Mouse (Mus musculus) CH12.LX (cell line): ENCODE data around the gene Ddost. TPM values are rescaled to one million over a fixed set of nuclear protein-coding genes. Genes with fewer than 3 reads are reported as not detected.
A peak's percentile ranks its signal among the peaks of the same experiment; 100 is the strongest.
"Not testable (repeated sequence)": the region's sequence is repeated elsewhere in the genome, so short reads cannot be mapped to it uniquely, and the experiment has no call there.

Experiments
- DNase-seq: peaks from one replicate; pipeline ENCODE4 v3.0.0-alpha.2; 2013; ENCODE audit errors: extremely low read depth
- H3K27ac ChIP-seq: 2 replicates; pipeline ENCODE4 v1.5.1; 2012; ENCODE audit warnings: low read depth, mild to moderate bottlenecking, control low read depth, moderate library complexity; ENCODE audit not compliant: insufficient read depth
- H3K27me3 ChIP-seq: replicated peaks from 2 replicates; pipeline ENCODE3; 2012; ENCODE audit warnings: inconsistent platforms
- H3K36me3 ChIP-seq, 2 experiments: replicated peaks in 1 of 2; 2 replicates each; pipeline versions ENCODE3 to v1.6.1; 2012; ENCODE audit warnings: inconsistent platforms in 1 of 2, low read length in 1 of 2, mild to moderate bottlenecking in 1 of 2, mixed read lengths in 1 of 2, moderate library complexity in 1 of 2; ENCODE audit not compliant: control insufficient read depth in 1 of 2, insufficient read depth in 1 of 2
- H3K4me1 ChIP-seq, 2 experiments: 2 replicates each; pipeline ENCODE4 v1.6.1; 2012; ENCODE audit warnings: inconsistent platforms in 1 of 2, moderate library complexity in 1 of 2; ENCODE audit not compliant: insufficient read depth in 2 of 2, control insufficient read depth in 1 of 2
- H3K4me2 ChIP-seq: 2 replicates; pipeline ENCODE4 v1.6.1; 2012; ENCODE audit warnings: low read depth, mild to moderate bottlenecking, control low read depth; ENCODE audit not compliant: poor library complexity, insufficient read depth, severe bottlenecking
- H3K4me3 ChIP-seq, 3 experiments: fragments of 150-350 bp in 1 of 3; sonication (generic) in 1 of 3; replicated peaks in 1 of 3; 2 replicates each; pipeline versions ENCODE3 to v1.5.1; 2011 to 2012; ENCODE audit warnings: low read depth in 2 of 3, low read length in 2 of 3, mild to moderate bottlenecking in 2 of 3, moderate library complexity in 2 of 3, control low read depth in 1 of 3, improper control_type of control experiment in 1 of 3, inconsistent platforms in 1 of 3, mixed read lengths in 1 of 3; ENCODE audit not compliant: poor library complexity in 1 of 3
- H3K79me2 ChIP-seq: replicated peaks from 2 replicates; pipeline ENCODE4 v1.6.1; 2012; ENCODE audit warnings: mild to moderate bottlenecking, moderate library complexity; ENCODE audit not compliant: control insufficient read depth, poor library complexity, insufficient read depth, severe bottlenecking; ENCODE audit errors: extremely low read depth
- H3K9ac ChIP-seq: 2 replicates; pipeline ENCODE4 v1.6.1; 2012; ENCODE audit warnings: low read depth, mild to moderate bottlenecking, control low read depth, moderate library complexity; ENCODE audit not compliant: insufficient read depth
- H3K9me3 ChIP-seq: replicated peaks from 2 replicates; pipeline ENCODE3; 2012; ENCODE audit warnings: low read length, inconsistent platforms, mixed read lengths
- BHLHE40 ChIP-seq: IDR thresholded peaks from 2 replicates; pipeline ENCODE4 v1.6.1; 2011; ENCODE audit warnings: mild to moderate bottlenecking, low read depth, low read length, improper control_type of control experiment
- CHD2 ChIP-seq: IDR thresholded peaks from 2 replicates; pipeline ENCODE4 v1.6.1; 2011; ENCODE audit warnings: low read length, improper control_type of control experiment
- CTCF ChIP-seq, 2 experiments: IDR thresholded peaks in 1 of 2; conservative IDR thresholded peaks in 1 of 2; 2 replicates each; pipeline ENCODE4 v1.5.1; 2011 to 2012; ENCODE audit warnings: low read depth in 2 of 2, low read length in 2 of 2, improper control_type of control experiment in 1 of 2, inconsistent platforms in 1 of 2, mild to moderate bottlenecking in 1 of 2, moderate library complexity in 1 of 2
- E2F4 ChIP-seq: IDR thresholded peaks from 2 replicates; pipeline ENCODE4 v1.6.1; 2011; ENCODE audit warnings: low read depth, low read length, improper control_type of control experiment; ENCODE audit not compliant: insufficient replicate concordance
- EP300 ChIP-seq: IDR thresholded peaks from 2 replicates; pipeline ENCODE4 v1.6.1; 2011; ENCODE audit warnings: low read length, improper control_type of control experiment
- ETS1 ChIP-seq: conservative IDR thresholded peaks from 2 replicates; pipeline ENCODE4 v1.6.1; 2012; ENCODE audit warnings: low read depth, mild to moderate bottlenecking, inconsistent platforms, low read length, improper control_type of control experiment, moderate library complexity
- GABPA ChIP-seq: IDR thresholded peaks from 2 replicates; pipeline ENCODE4 v1.6.1; 2012; ENCODE audit warnings: low read depth, low read length, improper control_type of control experiment, inconsistent platforms; ENCODE audit not compliant: insufficient replicate concordance
- HCFC1 ChIP-seq: IDR thresholded peaks from 2 replicates; pipeline ENCODE4 v1.6.1; 2012; ENCODE audit warnings: low read depth, mild to moderate bottlenecking, inconsistent platforms, low read length, improper control_type of control experiment
- JUND ChIP-seq: conservative IDR thresholded peaks from 2 replicates; pipeline ENCODE4 v1.6.1; 2011; ENCODE audit warnings: low read depth, low read length, improper control_type of control experiment
- MAFK ChIP-seq: IDR thresholded peaks from 2 replicates; pipeline ENCODE4 v1.6.1; 2011; ENCODE audit warnings: low read length, improper control_type of control experiment; ENCODE audit not compliant: insufficient replicate concordance
- MAX ChIP-seq: IDR thresholded peaks from 2 replicates; pipeline ENCODE4 v1.6.1; 2011; ENCODE audit warnings: low read length, improper control_type of control experiment
- MAZ ChIP-seq: IDR thresholded peaks from 2 replicates; pipeline ENCODE4 v1.6.1; 2012; ENCODE audit warnings: low read depth, mild to moderate bottlenecking, inconsistent platforms, low read length, improper control_type of control experiment, moderate library complexity
- MEF2A ChIP-seq: IDR thresholded peaks from 2 replicates; pipeline ENCODE4 v1.6.1; 2014; ENCODE audit warnings: low read depth, mild to moderate bottlenecking, inconsistent platforms, low read length, improper control_type of control experiment, borderline replicate concordance
- MYC ChIP-seq: IDR thresholded peaks from 2 replicates; pipeline ENCODE4 v1.6.1; 2011; ENCODE audit warnings: low read depth, mild to moderate bottlenecking, improper control_type of control experiment, low read length
- NRF1 ChIP-seq: IDR thresholded peaks from 2 replicates; pipeline ENCODE4 v1.6.1; 2014; ENCODE audit warnings: low read depth, mild to moderate bottlenecking, inconsistent platforms, low read length, improper control_type of control experiment, moderate library complexity
- POLR2A ChIP-seq: IDR thresholded peaks from 2 replicates; pipeline ENCODE4 v1.6.1; 2011; ENCODE audit warnings: low read depth, mild to moderate bottlenecking, improper control_type of control experiment, low read length
- SMC3 ChIP-seq: IDR thresholded peaks from 2 replicates; pipeline ENCODE4 v1.6.1; 2011; ENCODE audit warnings: low read depth, low read length, improper control_type of control experiment
- UBTF ChIP-seq: IDR thresholded peaks from 2 replicates; pipeline ENCODE4 v1.6.1; 2012; ENCODE audit warnings: low read depth, mild to moderate bottlenecking, inconsistent platforms, low read length, improper control_type of control experiment, moderate library complexity
- USF1 ChIP-seq: IDR thresholded peaks from 2 replicates; pipeline ENCODE4 v1.6.1; 2014; ENCODE audit warnings: low read depth, mild to moderate bottlenecking, inconsistent platforms, low read length, improper control_type of control experiment
- ZC3H11A ChIP-seq: IDR thresholded peaks from 2 replicates; pipeline ENCODE4 v1.6.1; 2012; ENCODE audit warnings: low read depth, mild to moderate bottlenecking, inconsistent platforms, low read length, improper control_type of control experiment
- ZKSCAN1 ChIP-seq: IDR thresholded peaks from 2 replicates; pipeline ENCODE4 v1.6.1; 2012; ENCODE audit warnings: low read depth, inconsistent platforms, low read length, improper control_type of control experiment, borderline replicate concordance
- ZMIZ1 ChIP-seq: IDR thresholded peaks from 2 replicates; pipeline ENCODE4 v1.6.1; 2012; ENCODE audit warnings: low read depth, mild to moderate bottlenecking, inconsistent platforms, low read length, improper control_type of control experiment
- dilution Hi-C: fragments of 300-500 bp; cut with MboI; formaldehyde crosslinking; loops from 2 replicates; pipeline ENCODE4 v1.14.3; 2020; ENCODE audit warnings: low sequenced_read_pairs; ENCODE audit not compliant: extremely low pct_unique_long_range_greater_than_20kb, extremely low pct_ligation_motif_present
- in situ Hi-C: fragments of 300-500 bp; cut with MboI; formaldehyde crosslinking; loops from 3 replicates; pipeline ENCODE4 v1.14.3; 2019; ENCODE audit warnings: low sequenced_read_pairs, low pct_ligation_motif_present, low pct_unique_long_range_greater_than_20kb, mixed read lengths
- polyA plus RNA-seq: library from polyadenylated mRNA; unstranded; fragments of >175 nt; gene quantifications from 2 replicates; pipeline ENCODE4 v1.2.1, GENCODE M21; 2012; ENCODE audit warnings: low read depth; ENCODE audit not compliant: insufficient read length
- total RNA-seq, 2 experiments: library from RNA; depleted of rRNA; stranded (reverse); fragments of 300-350 nt in 1 of 2; fragments of >200 nt in 1 of 2; gene quantifications; 2 replicates each; pipeline ENCODE4 v1.2.3; 2012 to 2014

Ddost gene
- total and polyA plus RNA-seq, 3 experiments, result 163 to 186 (median 164) TPM

GRCm38 (mm10) chr4:138326077-138326695, 21.7 kb downstream of the Ddost start, which contains the start of gene Pink1 (continued):
- no peak for TF ChIP-seq UBTF
- TF ChIP-seq HCFC1, result peak; percentile 43; the same call in 1 of the 2 replicates
- TF ChIP-seq E2F4, result no peak
- TF ChIP-seq SMC3, result peak; percentile 56
- TF ChIP-seq BHLHE40, result peak; percentile 23; the same call in 1 of the 2 replicates
- no peak for TF ChIP-seq USF1
- TF ChIP-seq ZMIZ1, result no peak
- peak; percentile 51 to 92; a peak in 3 of 4 replicates for TF ChIP-seq CTCF (conservative IDR thresholded peaks at IDR 0.05 in 1 of 2, IDR thresholded peaks at IDR 0.05 in 1 of 2; ENCODE audit: low read depth in 2 of 2, low read length in 2 of 2)
- 0 out of 2 replicates have a peak, but pooled peaks have one; percentile 12 for TF ChIP-seq POLR2A
- TF ChIP-seq MYC, result no peak
- TF ChIP-seq MEF2A, result no peak; the same call in 1 of the 2 replicates
- 0 out of 2 replicates have a peak, but pooled peaks have one; percentile 50 for TF ChIP-seq MAX
- no peak for TF ChIP-seq ZKSCAN1
- TF ChIP-seq GABPA, result no peak
- no peak for TF ChIP-seq MAFK
- TF ChIP-seq NRF1, result peak; percentile 93
- TF ChIP-seq ETS1, result no peak
- TF ChIP-seq JUND, result no peak
- 0 out of 2 replicates have a peak, but pooled peaks have one; percentile 2 for TF ChIP-seq ZC3H11A
- peak; percentile 76; the same call in 1 of the 2 replicates for TF ChIP-seq MAZ
- no peak for TF ChIP-seq CHD2
- TF ChIP-seq EP300, result peak; percentile 25; the same call in 1 of the 2 replicates
- TF ChIP-seq, all 38 proteins: peak for 17

GRCm38 (mm10) chr4:138327155-138327554, 22.6 kb downstream of the Ddost start:
- peaks cover 35% of the 10 kb centered on the region for H3K27me3 ChIP-seq
- H3K27ac ChIP-seq, H3K4me1 ChIP-seq, H3K4me3 ChIP-seq, H3K79me2 ChIP-seq, dilution Hi-C loops, H3K9ac ChIP-seq, H3K4me2 ChIP-seq, H3K36me3 ChIP-seq, DNase-seq: not testable (repeated sequence)
- in situ Hi-C loops, result loop anchor here (10.0 kb wide), 1 partner anchor 48 kb away; no protein-coding TSS in a partner anchor
- H3K9me3 ChIP-seq, result peaks cover 12% of the 10 kb centered on the region
